ENCODE assay signal across 14 mouse cellular contexts in the genomic region with DNA sequence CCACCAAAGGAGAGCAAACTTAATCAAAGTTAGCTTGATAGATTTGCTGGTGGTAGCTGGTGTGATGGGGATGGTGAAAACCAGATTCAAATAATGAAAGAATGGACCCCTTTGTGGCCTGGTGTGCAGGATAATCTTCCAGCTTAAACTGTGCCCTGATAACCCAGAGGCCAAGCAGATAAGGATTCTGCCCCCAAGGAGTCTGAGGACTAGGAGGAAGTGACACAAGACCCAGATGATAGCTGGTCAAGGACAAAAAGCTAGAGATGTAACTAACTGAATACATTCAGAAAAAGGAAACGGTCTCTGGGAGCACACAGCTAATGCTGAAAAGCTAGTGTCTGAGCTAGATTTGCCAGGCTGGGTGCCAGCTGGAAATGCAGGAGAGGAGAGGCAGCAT. TPM values are rescaled to one million over a fixed set of nuclear protein-coding genes. Genes with fewer than 3 reads are reported as not detected.
DNase-seq lines count a peak whose midpoint lies in the region; ATAC-seq and TF ChIP-seq lines count a peak whose summit lies in the region.
"Had no signal": no experiment of that assay in that cellular context is flagged by ENCODE, and none has a peak within 500 bp of the region (broad histone marks: within the 10 kb centered on the region; RNA-seq: fewer than 3 reads in every experiment).

No protein-coding gene starts in this region.

- no peak overlapping the region; the same call in 1 of the 2 replicates for H3K9ac ChIP-seq in heart, embryonic 16.5 days (ENCODE audit: low read length)
- H3K9ac ChIP-seq in embryonic facial prominence, embryonic 14.5 days (ENCODE audit: low read depth, low read length): 0 out of 2 replicates have a peak overlapping the region, but pooled peaks have one; percentile 5
- H3K9ac ChIP-seq: midbrain, embryonic 15.5 days had no signal

- intact Hi-C loops in heart, postnatal 14 days (cut with DNase I): no loop called here
- intact Hi-C loops in left cerebral cortex, postnatal 25 days (cut with DNase I): no loop called here

- TF ChIP-seq CTCF in G1E (IDR thresholded peaks at IDR 0.05; ENCODE audit: low read depth, low read length): no peak

- peaks cover 9% of the 10 kb centered on the region for H3K36me3 ChIP-seq in heart, embryonic 16.5 days (ENCODE audit: control insufficient read depth, insufficient read depth)
- peaks cover 21% of the 10 kb centered on the region for H3K36me3 ChIP-seq in G1E (replicated peaks)
- H3K36me3 ChIP-seq in embryonic facial prominence, embryonic 14.5 days (ENCODE audit: control insufficient read depth, insufficient read depth, low read length): peaks cover 18% of the 10 kb centered on the region
- no peaks in the 10 kb centered on the region for H3K36me3 ChIP-seq in macrophage (ENCODE audit: inconsistent target)
- H3K36me3 ChIP-seq: midbrain, embryonic 15.5 days had no signal

- no peak for DNase-seq in heart, postnatal 14 days
- peak; percentile 58 for DNase-seq in G1E (ENCODE audit: low spot score)
- DNase-seq in embryonic facial prominence, embryonic 14.5 days (ENCODE audit: low spot score): no peak
- no peak for DNase-seq in left cerebral cortex, postnatal 25 days (ENCODE audit: low spot score in 2 of 2)
- DNase-seq in embryo, embryonic 10 days (ENCODE audit: low spot score): no peak
- DNase-seq: cerebellum, adult 8-10 months; gastrocnemius, postnatal 36 days; kidney, postnatal 36 days; right cerebral cortex, postnatal 14 days; thymus, adult 18-20 months had no signal

- no peaks in the 10 kb centered on the region for H3K9me3 ChIP-seq in heart, embryonic 16.5 days (replicated peaks; ENCODE audit: control insufficient read depth, low read length)
- H3K9me3 ChIP-seq in G1E (replicated peaks): no peaks in the 10 kb centered on the region
- H3K9me3 ChIP-seq in embryonic facial prominence, embryonic 14.5 days (ENCODE audit: control insufficient read depth, low read length): no peaks in the 10 kb centered on the region
- H3K9me3 ChIP-seq: midbrain, embryonic 15.5 days had no signal

- peak overlapping the region; percentile 86; the same call in 1 of the 2 replicates for H3K4me2 ChIP-seq in heart, embryonic 16.5 days (ENCODE audit: low read depth, low read length)
- H3K4me2 ChIP-seq in embryonic facial prominence, embryonic 14.5 days (ENCODE audit: low read depth, low read length): no peak overlapping the region

- no peak overlapping the region for H3K4me3 ChIP-seq in heart, embryonic 16.5 days (ENCODE audit: low read length)
- H3K4me3 ChIP-seq in G1E (ENCODE audit: low read depth, low read length) (no peak overlapping the region), macrophage (ENCODE audit: inconsistent target) (no peak overlapping the region; the same call in 1 of the 2 replicates)
- no peak overlapping the region for H3K4me3 ChIP-seq in embryonic facial prominence, embryonic 14.5 days (ENCODE audit: low read depth, low read length)
- H3K4me3 ChIP-seq: midbrain, embryonic 15.5 days had no signal

- no peak overlapping the region for H3K27ac ChIP-seq in heart, embryonic 16.5 days (ENCODE audit: low read length)
- H3K27ac ChIP-seq in embryonic facial prominence, embryonic 14.5 days (replicated peaks; ENCODE audit: low read depth, low read length): no peak overlapping the region
- H3K27ac ChIP-seq in macrophage: peak overlapping the region; percentile 60
- H3K27ac ChIP-seq: midbrain, embryonic 15.5 days had no signal

- 63% methylated on average over 1 of the region's 1 CpGs for WGBS in heart, embryonic 16.5 days
- 85% methylated on average over 1 of the region's 1 CpGs for WGBS in embryonic facial prominence, embryonic 14.5 days
- 19% methylated on average over 1 of the region's 1 CpGs for WGBS in macrophage (ENCODE audit: missing documents)

- no peaks in the 10 kb centered on the region for H3K27me3 ChIP-seq in heart, embryonic 16.5 days (ENCODE audit: control insufficient read depth, insufficient read depth, low read length)
- peaks cover 23% of the 10 kb centered on the region for H3K27me3 ChIP-seq in G1E (ENCODE audit: insufficient read depth, low read length)
- no peaks in the 10 kb centered on the region for H3K27me3 ChIP-seq in embryonic facial prominence, embryonic 14.5 days (replicated peaks; ENCODE audit: control insufficient read depth, insufficient read depth, low read length)
- H3K27me3 ChIP-seq: midbrain, embryonic 15.5 days had no signal

- H3K79me2 ChIP-seq in macrophage (ENCODE audit: inconsistent target): peaks cover 48% of the 10 kb centered on the region; the same call in 1 of the 2 replicates

- ATAC-seq in heart, embryonic 16.5 days (replicated peaks; ENCODE audit: extremely low read depth, insufficient read depth, low FRiP score): no peak
- ATAC-seq in G1E (ENCODE audit: extremely low read depth, insufficient number of reproducible peaks, low FRiP score, poor library complexity, severe bottlenecking): peak; percentile 42
- no peak for ATAC-seq in embryonic facial prominence, embryonic 14.5 days (ENCODE audit: low read depth)
- ATAC-seq: midbrain, embryonic 15.5 days had no signal

- H3K4me1 ChIP-seq in heart, embryonic 16.5 days (ENCODE audit: control insufficient read depth, insufficient read depth, low read length): peaks cover 14% of the 10 kb centered on the region
- peaks cover 50% of the 10 kb centered on the region for H3K4me1 ChIP-seq in G1E (ENCODE audit: insufficient read depth, low read depth, low read length)
- H3K4me1 ChIP-seq in embryonic facial prominence, embryonic 14.5 days (ENCODE audit: control insufficient read depth, insufficient read depth, low read length): no peaks in the 10 kb centered on the region; the same call in 1 of the 2 replicates

RNA-seq across cellular contexts. Expression of a gene that starts 1.9 kb away (rescaled TPM):
- polyA plus RNA-seq in heart, embryonic 16.5 days (2015; fragmentation: Nextera tagmentation; extraction: Ambion mirVana): 4.9 and 5.1 TPM in 2 replicates
- total RNA-seq in heart, postnatal 14 days (2021): 1 to 10 TPM; 7.9 to 8.0 TPM
- 4.7 and 8.1 TPM in 2 replicates for total RNA-seq in G1E (2014; fragmentation: Nextera tagmentation)
- total RNA-seq in G1E (2017): 7.9 and 16.0 TPM in 2 replicates
- 7.0 and 8.0 TPM in 2 replicates for polyA plus RNA-seq in G1E (2012)
- 2.4 and 4.1 TPM in 2 replicates for polyA plus RNA-seq in embryonic facial prominence, embryonic 14.5 days (2014; fragmentation: Nextera tagmentation; extraction: Ambion mirVana)
- 10 to 100 TPM; 16.2 to 68.1 (median 35.9) TPM for total RNA-seq in macrophage (2018; cell fraction: chromatin; rRNA removed)
- total RNA-seq in macrophage (2018; cell fraction: cytosol; rRNA removed): 10 to 100 TPM in 13 of 26 experiments, 1 to 10 TPM in 13; 3.2 to 13.5 (median 10.4) TPM
- 10 to 100 TPM in 25 of 26 experiments, 1 to 10 TPM in 1; 9.0 to 46.7 (median 24.5) TPM for total RNA-seq in macrophage (2018; cell fraction: nucleus; rRNA removed)
- polyA plus RNA-seq in macrophage (2018): 7.8 to 12.1 TPM (median 10.8 TPM) in 3 replicates
- 10 to 100 TPM; 11.2 to 11.5 TPM for total RNA-seq in left cerebral cortex, postnatal 25 days (2021)

RNA-seq across cellular contexts. Expression of a gene that starts 11.2 kb away (rescaled TPM):
- polyA plus RNA-seq in heart, embryonic 16.5 days (2015; fragmentation: Nextera tagmentation; extraction: Ambion mirVana): 3.9 and 4.2 TPM in 2 replicates
- total RNA-seq in heart, postnatal 14 days (2021): under 1 TPM; 0.65 to 0.78 TPM
- total RNA-seq in G1E (2014; fragmentation: Nextera tagmentation) (0.49 and 3.3 TPM in 2 replicates), G1E (2017) (0.76 and 0.93 TPM in 2 replicates)
- polyA plus RNA-seq in G1E (2012) (0.41 and 0.62 TPM in 2 replicates), macrophage (2018) (0.96 to 4.8 TPM (median 3.3 TPM) in 3 replicates)
- polyA plus RNA-seq in embryonic facial prominence, embryonic 14.5 days (2014; fragmentation: Nextera tagmentation; extraction: Ambion mirVana): 5.3 and 6.1 TPM in 2 replicates
- total RNA-seq in macrophage (2018; cell fraction: chromatin; rRNA removed): 10 to 100 TPM in 4 of 26 experiments, 1 to 10 TPM in 21, under 1 TPM in 1; 0.37 to 12.4 (median 3.3) TPM
- total RNA-seq in macrophage (2018; cell fraction: cytosol; rRNA removed): 1 to 10 TPM in 21 of 26 experiments, under 1 TPM in 5; 0.50 to 3.6 (median 1.4) TPM
- 10 to 100 TPM in 1 of 26 experiments, 1 to 10 TPM in 23, under 1 TPM in 1, not detected in 1; 0.65 to 12.3 (median 2.7) TPM for total RNA-seq in macrophage (2018; cell fraction: nucleus; rRNA removed)
- 10 to 100 TPM; 11.7 to 14.7 TPM for total RNA-seq in left cerebral cortex, postnatal 25 days (2021)
- polyA plus RNA-seq: liver, adult 2 months had no signal

RNA-seq across cellular contexts. Expression of a gene that starts 37.0 kb away (rescaled TPM):
- polyA plus RNA-seq in heart, embryonic 16.5 days (2015; fragmentation: Nextera tagmentation; extraction: Ambion mirVana): 63.1 and 64.7 TPM in 2 replicates
- 10 to 100 TPM; 35.3 to 38.1 TPM for total RNA-seq in heart, postnatal 14 days (2021)
- 78.8 and 82.8 TPM in 2 replicates for total RNA-seq in G1E (2014; fragmentation: Nextera tagmentation)
- total RNA-seq in G1E (2017): 127 and 134 TPM in 2 replicates
- polyA plus RNA-seq in G1E (2012): 14.0 and 23.4 TPM in 2 replicates
- 74.7 and 75.0 TPM in 2 replicates for polyA plus RNA-seq in embryonic facial prominence, embryonic 14.5 days (2014; fragmentation: Nextera tagmentation; extraction: Ambion mirVana)
- 10 to 100 TPM; 12.3 to 74.4 (median 39.2) TPM for total RNA-seq in macrophage (2018; cell fraction: chromatin; rRNA removed)
- total RNA-seq in macrophage (2018; cell fraction: cytosol; rRNA removed): 10 to 100 TPM; 16.3 to 33.1 (median 25.2) TPM
- 10 to 100 TPM; 11.8 to 58.3 (median 26.9) TPM for total RNA-seq in macrophage (2018; cell fraction: nucleus; rRNA removed)
- 21.8 to 58.2 TPM (median 41.8 TPM) in 3 replicates for polyA plus RNA-seq in macrophage (2018)
- total RNA-seq in left cerebral cortex, postnatal 25 days (2021): 100 to 1,000 TPM; 115 to 118 TPM

RNA-seq across cellular contexts. Expression of a gene that starts 37.1 kb away (rescaled TPM):
- 2.2 and 3.1 TPM in 2 replicates for polyA plus RNA-seq in heart, embryonic 16.5 days (2015; fragmentation: Nextera tagmentation; extraction: Ambion mirVana)
- 1 to 10 TPM; 5.7 to 6.0 TPM for total RNA-seq in heart, postnatal 14 days (2021)
- total RNA-seq in G1E (2014; fragmentation: Nextera tagmentation) (9.2 and 13.9 TPM in 2 replicates), G1E (2017) (7.7 and 8.7 TPM in 2 replicates)
- polyA plus RNA-seq in G1E (2012) (4.5 and 5.6 TPM in 2 replicates), macrophage (2018) (6.3 to 9.4 TPM (median 7.8 TPM) in 3 replicates)
- 4.3 TPM in 2 replicates for polyA plus RNA-seq in embryonic facial prominence, embryonic 14.5 days (2014; fragmentation: Nextera tagmentation; extraction: Ambion mirVana)
- total RNA-seq in macrophage (2018; cell fraction: chromatin; rRNA removed): 10 to 100 TPM; 20.8 to 92.3 (median 59.4) TPM
- 10 to 100 TPM in 20 of 26 experiments, 1 to 10 TPM in 6; 4.6 to 18.7 (median 11.7) TPM for total RNA-seq in macrophage (2018; cell fraction: cytosol; rRNA removed)
- 10 to 100 TPM; 12.2 to 47.7 (median 33.1) TPM for total RNA-seq in macrophage (2018; cell fraction: nucleus; rRNA removed)
- 10 to 100 TPM; 45.8 to 47.8 TPM for total RNA-seq in left cerebral cortex, postnatal 25 days (2021)
